Mouse (Mus musculus) heart, postnatal 0 days (tissue): ENCODE data around the gene Cdc26.

Experiments
- CTCF ChIP-seq: IDR thresholded peaks from 2 replicates; pipeline ENCODE4 v1.5.1; 2016; ENCODE audit warnings: antibody characterized with exemption, control low read depth, low read depth
- EP300 ChIP-seq: IDR thresholded peaks from 2 replicates; pipeline ENCODE4 v1.6.1; 2016; ENCODE audit warnings: antibody characterized with exemption, low read depth

GRCm38 (mm10) chr4:62383752-62384151 is 24.7 kb downstream of the Cdc26 start:
- TF ChIP-seq EP300 = no peak
- no peak for TF ChIP-seq CTCF
